Mouse (Mus musculus) 3134 (cell line): ENCODE data around the gene Rnase2a.
"Not testable (repeated sequence)": the region's sequence is repeated elsewhere in the genome, so short reads cannot be mapped to it uniquely, and the experiment has no call there.

ENCODE experiments used
- DNase-seq: peaks from one replicate; pipeline ENCODE4 v3.0.0-alpha.2; 2011; ENCODE audit warnings: low spot score; ENCODE audit not compliant: insufficient read length; ENCODE audit errors: extremely low read depth

Gene Rnase2a

GRCm38 (mm10) chr14:51256041-51256440 lies at the start of gene Rnase2a:
TSS of gene Rnase2a (minus strand) at chr14:51256112.
- no peak for DNase-seq

- DNase-seq = no peak
These were observed 35.6 kb upstream of the Rnase2a start for GRCm38 (mm10) chr14:51291505-51291904.

- not testable (repeated sequence) for DNase-seq
These were observed 22.6 kb upstream of the Rnase2a start for GRCm38 (mm10) chr14:51278515-51278914.

GRCm38 (mm10) chr14:51268677-51269076 lies 12.8 kb upstream of the Rnase2a start:
- no peak for DNase-seq

GRCm38 (mm10) chr14:51266113-51266512 lies 10.2 kb upstream of the Rnase2a start:
- peak; percentile 69 for DNase-seq

- no peak for DNase-seq
These were observed 9.8 kb upstream of the Rnase2a start for GRCm38 (mm10) chr14:51265667-51266066.

GRCm38 (mm10) chr14:51262397-51262796 lies 6.5 kb upstream of the Rnase2a start:
- DNase-seq = no peak

GRCm38 (mm10) chr14:51259741-51260140 lies 3.8 kb upstream of the Rnase2a start:
- DNase-seq = no peak

- DNase-seq = no peak
These were observed 2.3 kb downstream of the Rnase2a start for GRCm38 (mm10) chr14:51253569-51253968.

- not testable (repeated sequence) for DNase-seq
These were observed 3.7 kb downstream of the Rnase2a start for GRCm38 (mm10) chr14:51252206-51252605.

- DNase-seq = no peak
These were observed 5.6 kb downstream of the Rnase2a start for GRCm38 (mm10) chr14:51250348-51250747.

- no peak for DNase-seq
These were observed 8.2 kb downstream of the Rnase2a start for GRCm38 (mm10) chr14:51247736-51248135.

GRCm38 (mm10) chr14:51240899-51241298 lies 15.0 kb downstream of the Rnase2a start:
- DNase-seq = peak; percentile 20

- DNase-seq = not testable (repeated sequence)
These were observed 18.4 kb downstream of the Rnase2a start for GRCm38 (mm10) chr14:51237488-51237887.

GRCm38 (mm10) chr14:51229657-51230056 lies 26.3 kb downstream of the Rnase2a start:
- DNase-seq = not testable (repeated sequence)

GRCm38 (mm10) chr14:51220075-51220474 lies 35.8 kb downstream of the Rnase2a start:
- DNase-seq = not testable (repeated sequence)
